ENCODE assay signal across 8 mouse cellular contexts in genomic region chr8:13675524-13675923, GRCm38 (mm10). TPM values are rescaled to one million over a fixed set of nuclear protein-coding genes. Genes with fewer than 3 reads are reported as not detected.
DNase-seq lines count a peak whose midpoint lies in the region; ATAC-seq lines count a peak whose summit lies in the region.

No protein-coding gene starts in this region.

- H3K36me3 ChIP-seq in neural tube, embryonic 11.5 days (ENCODE audit: control insufficient read depth, insufficient read depth, low read length), result no peaks in the 10 kb centered on the region
- H3K36me3 ChIP-seq in limb, embryonic 13.5 days, result no peaks in the 10 kb centered on the region
- H3K36me3 ChIP-seq in stomach, embryonic 14.5 days (ENCODE audit: control insufficient read depth, insufficient read depth, low read length), result no peaks in the 10 kb centered on the region

- H3K9ac ChIP-seq in neural tube, embryonic 11.5 days (ENCODE audit: low read length), result peak overlapping the region; percentile 67
- peak overlapping the region; percentile 74 for H3K9ac ChIP-seq in limb, embryonic 13.5 days
- H3K9ac ChIP-seq in stomach, embryonic 14.5 days (replicated peaks; ENCODE audit: low read depth, low read length), result peak overlapping the region; percentile 31; the same call in 1 of the 2 replicates

- no peak overlapping the region for H3K27ac ChIP-seq in neural tube, embryonic 11.5 days (ENCODE audit: low read depth, low read length)
- 0 out of 2 replicates have a peak overlapping the region, but pooled peaks have one; percentile 44 for H3K27ac ChIP-seq in limb, embryonic 13.5 days
- H3K27ac ChIP-seq in stomach, embryonic 14.5 days (ENCODE audit: low read length), result no peak overlapping the region; the same call in 1 of the 2 replicates

- DNase-seq in cerebellum, postnatal 10 days, result peak; percentile 36 to 54
- no peak for DNase-seq in cerebellum, adult 9-10 months
- DNase-seq in neural tube, embryonic 11.5 days (ENCODE audit: low spot score), result no peak
- DNase-seq in neural tube, embryonic 10.5 days (ENCODE audit: extremely low spot score, low spot score), result no peak
- DNase-seq in testis, postnatal 14 days (ENCODE audit: low spot score), result no peak
- DNase-seq in spleen, postnatal 10 days (ENCODE audit: low spot score in 2 of 2), result no peak

- H3K4me3 ChIP-seq in neural tube, embryonic 11.5 days (ENCODE audit: low read depth, low read length), result peak overlapping the region; percentile 74
- H3K4me3 ChIP-seq in limb, embryonic 13.5 days, result peak overlapping the region; percentile 79
- H3K4me3 ChIP-seq in stomach, embryonic 14.5 days (ENCODE audit: low read depth, low read length), result peak overlapping the region; percentile 65

- peaks cover 7% of the 10 kb centered on the region for H3K4me1 ChIP-seq in neural tube, embryonic 11.5 days (ENCODE audit: control insufficient read depth, insufficient read depth, low read length)
- peaks cover 19% of the 10 kb centered on the region for H3K4me1 ChIP-seq in limb, embryonic 13.5 days
- peaks cover 18% of the 10 kb centered on the region for H3K4me1 ChIP-seq in stomach, embryonic 14.5 days (ENCODE audit: control insufficient read depth, insufficient read depth, low read length)

- H3K9me3 ChIP-seq in neural tube, embryonic 11.5 days (ENCODE audit: control insufficient read depth, low read length), result no peaks in the 10 kb centered on the region
- H3K9me3 ChIP-seq in limb, embryonic 13.5 days, result no peaks in the 10 kb centered on the region
- no peaks in the 10 kb centered on the region for H3K9me3 ChIP-seq in stomach, embryonic 14.5 days (ENCODE audit: control insufficient read depth, low read depth, low read length)

- WGBS in neural tube, embryonic 11.5 days, result 46% methylated on average over 8 of the region's 8 CpGs
- WGBS in limb, embryonic 13.5 days, result 46% methylated on average over 8 of the region's 8 CpGs
- 35% methylated on average over 8 of the region's 8 CpGs for WGBS in stomach, embryonic 14.5 days

- no peaks in the 10 kb centered on the region; the same call in 1 of the 2 replicates for H3K27me3 ChIP-seq in neural tube, embryonic 11.5 days (ENCODE audit: control insufficient read depth, insufficient read depth, low read length)
- peaks cover 23% of the 10 kb centered on the region for H3K27me3 ChIP-seq in limb, embryonic 13.5 days
- H3K27me3 ChIP-seq in stomach, embryonic 14.5 days (ENCODE audit: control insufficient read depth, insufficient read depth, low read length), result 0 out of 2 replicates have a peak, but pooled peaks cover 4% of the 10 kb centered on the region

- no peak for ATAC-seq in neural tube, embryonic 11.5 days (ENCODE audit: insufficient read depth, low FRiP score, low TSS enrichment)
- ATAC-seq in limb, embryonic 13.5 days (ENCODE audit: low FRiP score, low read depth), result no peak
- no peak for ATAC-seq in stomach, embryonic 14.5 days (ENCODE audit: insufficient number of reproducible peaks, insufficient read depth, low FRiP score, low read depth)

- H3K4me2 ChIP-seq in neural tube, embryonic 11.5 days (ENCODE audit: low read depth), result peak overlapping the region; percentile 94
- peak overlapping the region; percentile 88 for H3K4me2 ChIP-seq in limb, embryonic 13.5 days (replicated peaks)
- peak overlapping the region; percentile 77 for H3K4me2 ChIP-seq in stomach, embryonic 14.5 days (replicated peaks; ENCODE audit: low read depth, low read length)

RNA-seq across cellular contexts. Expression of gene Rasa3, which starts 1.9 kb away (rescaled TPM):
- 30.5 and 31.3 TPM in 2 replicates for polyA plus RNA-seq in neural tube, embryonic 11.5 days (2014; fragmentation: Nextera tagmentation; extraction: Ambion mirVana)
- 20.5 and 25.3 TPM in 2 replicates for polyA plus RNA-seq in limb, embryonic 13.5 days (2015; fragmentation: Nextera tagmentation; extraction: Ambion mirVana)
- polyA plus RNA-seq in stomach, embryonic 14.5 days (2014; fragmentation: Nextera tagmentation; extraction: Ambion mirVana), result 23.0 and 27.7 TPM in 2 replicates

RNA-seq across cellular contexts. Expression of gene Cfap97d2, which starts 30.2 kb away (rescaled TPM):
- polyA plus RNA-seq in neural tube, embryonic 11.5 days (2014; fragmentation: Nextera tagmentation; extraction: Ambion mirVana), result 0.38 and 0.52 TPM in 2 replicates
- polyA plus RNA-seq in limb, embryonic 13.5 days (2015; fragmentation: Nextera tagmentation; extraction: Ambion mirVana), result not detected in 2 replicates
- 0.12 TPM in 1 of 2 replicates, not detected in the other for polyA plus RNA-seq in stomach, embryonic 14.5 days (2014; fragmentation: Nextera tagmentation; extraction: Ambion mirVana)

Comparison
In these comparisons a context has a peak if more than half of its experiments do, and no peak if none do; other contexts are left out.
1. DNase-seq: peak in cerebellum, postnatal 10 days (2 of 2); none in cerebellum, adult 9-10 months (single experiment), neural tube, embryonic 11.5 days (single experiment), neural tube, embryonic 10.5 days (single experiment), testis, postnatal 14 days (single experiment) and spleen, postnatal 10 days (0 of 2).
2. Peak in every context shown above with its lines, with median percentiles within 50 percentile points of each other: H3K4me2 ChIP-seq, H3K4me3 ChIP-seq and H3K9ac ChIP-seq.